Mouse (Mus musculus) embryonic facial prominence, embryonic 11.5 days (tissue): ENCODE results near the gene Cluh. TPM values are rescaled to one million over a fixed set of nuclear protein-coding genes. Genes with fewer than 3 reads are reported as not detected.

Source experiments
- ATAC-seq: fragments of 200-750 bp; cut with Nextera tagmentation; replicated peaks from 2 replicates; pipeline ENCODE4 v1.8.0; 2017; ENCODE audit warnings: low read depth; ENCODE audit not compliant: insufficient number of reproducible peaks, low FRiP score, low TSS enrichment
- DNase-seq: peaks from one replicate; pipeline ENCODE4 v3.0.0-alpha.2; 2015; ENCODE audit warnings: low spot score
- H3K27ac ChIP-seq: fragments of 300-500 bp; sonication (generic); replicated peaks from 2 replicates; pipeline ENCODE4 v1.5.1; 2014; ENCODE audit warnings: mild to moderate bottlenecking, low read depth, low read length, control low read depth
- H3K27me3 ChIP-seq: fragments of 300-500 bp; sonication (generic); 2 replicates; pipeline ENCODE4 v1.6.1; 2014; ENCODE audit warnings: mild to moderate bottlenecking, low read length, moderate library complexity, mixed read lengths; ENCODE audit not compliant: control insufficient read depth, insufficient read depth
- H3K36me3 ChIP-seq: fragments of 300-500 bp; sonication (generic); replicated peaks from 2 replicates; pipeline ENCODE4 v1.6.1; 2014; ENCODE audit warnings: low read depth, mild to moderate bottlenecking, low read length, moderate library complexity, mixed read lengths; ENCODE audit not compliant: control insufficient read depth, insufficient read depth
- H3K4me1 ChIP-seq: fragments of 300-500 bp; sonication (generic); 2 replicates; pipeline ENCODE4 v1.6.1; 2014; ENCODE audit warnings: low read length, mixed read lengths; ENCODE audit not compliant: control insufficient read depth, insufficient read depth
- H3K4me2 ChIP-seq: fragments of 300-500 bp; sonication (generic); 2 replicates; pipeline ENCODE4 v1.6.1; 2014; ENCODE audit warnings: low read depth, mild to moderate bottlenecking, control low read depth, low read length, moderate library complexity
- H3K4me3 ChIP-seq: fragments of 300-500 bp; sonication (generic); 2 replicates; pipeline ENCODE4 v1.5.1; 2014; ENCODE audit warnings: low read depth, low read length, control low read depth
- H3K9ac ChIP-seq: fragments of 300-500 bp; sonication (generic); replicated peaks from 2 replicates; pipeline ENCODE4 v1.6.1; 2014; ENCODE audit warnings: mild to moderate bottlenecking, control low read depth, low read length
- H3K9me3 ChIP-seq: fragments of 300-500 bp; sonication (generic); replicated peaks from 2 replicates; pipeline ENCODE4 v1.6.1; 2016; ENCODE audit warnings: mild to moderate bottlenecking, low read length, inconsistent platforms, mixed read lengths; ENCODE audit not compliant: control insufficient read depth
- WGBS: fragments of 180-500 bp; shearing (Covaris S2); extraction: QIAGEN DNeasy Blood & Tissue Kit; methylation state at CpG from one replicate; pipeline ENCODE4 v1.1.7; 2014; 5-methylcytosine and 5-hydroxymethylcytosine counted together
- polyA plus RNA-seq: library from polyadenylated mRNA; unstranded; fragments of >200 nt; fragmentation: Nextera tagmentation; extraction: Ambion mirVana; gene quantifications from 2 replicates; pipeline ENCODE4 v1.2.1, GENCODE M21; 2014

Cluh gene
- polyA plus RNA-seq, 1 experiment from 2014 or later: 11.2 TPM

DNA sequence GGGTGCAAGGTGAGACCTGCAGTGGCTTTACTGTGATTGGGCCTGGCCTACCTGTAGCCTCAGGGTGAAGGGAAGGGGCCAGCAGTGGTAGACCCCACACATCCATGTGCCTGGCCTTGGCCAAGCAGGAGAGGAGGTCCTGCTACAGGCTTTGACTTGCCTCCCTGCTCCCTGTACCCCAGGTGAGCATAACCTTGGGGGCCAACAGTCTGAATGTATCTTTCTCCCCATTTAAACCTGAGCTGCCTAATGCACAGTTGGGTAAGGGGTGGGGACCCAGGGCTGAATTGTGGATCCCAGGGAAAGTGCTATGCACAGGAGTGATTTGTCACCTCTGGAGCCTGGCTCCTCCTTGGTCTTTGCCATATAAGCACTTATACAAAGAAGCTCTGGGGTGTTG, 20.9 kb downstream of the Cluh start:
- no peaks in the 10 kb centered on the region for H3K9me3 ChIP-seq
- H3K4me3 ChIP-seq: no peak overlapping the region
- H3K9ac ChIP-seq: no peak overlapping the region
- H3K4me2 ChIP-seq: no peak overlapping the region
- no peak overlapping the region for H3K27ac ChIP-seq
- H3K4me1 ChIP-seq: no peaks in the 10 kb centered on the region
- peaks cover 4% of the 10 kb centered on the region for H3K36me3 ChIP-seq
- no peaks in the 10 kb centered on the region for H3K27me3 ChIP-seq
- ATAC-seq (no peak), DNase-seq (no peak)

DNA sequence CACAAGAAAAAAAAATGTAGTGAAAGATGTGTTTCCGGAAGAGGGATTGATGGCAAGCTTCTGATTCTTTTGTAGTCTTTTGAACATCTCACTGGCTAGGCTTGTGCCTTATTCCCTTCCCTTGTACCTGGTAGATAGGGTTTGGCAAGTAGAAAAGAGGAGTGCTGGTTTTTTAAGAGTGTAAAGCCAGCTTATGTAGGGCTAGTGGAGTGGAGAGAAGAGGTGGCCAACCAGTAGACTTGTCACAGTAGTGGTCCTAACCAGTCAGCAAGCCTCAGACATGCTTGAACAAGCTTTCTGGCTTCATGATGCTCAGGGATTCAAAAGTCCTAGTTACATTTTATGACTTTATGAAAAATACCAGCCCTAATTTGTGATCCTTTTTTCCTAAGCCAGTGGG, 21.7 kb downstream of the Cluh start:
- H3K4me1 ChIP-seq: no peaks in the 10 kb centered on the region
- no peak overlapping the region for H3K27ac ChIP-seq
- no peak for ATAC-seq
- H3K4me3 ChIP-seq: no peak overlapping the region
- no peaks in the 10 kb centered on the region for H3K9me3 ChIP-seq
- H3K4me2 ChIP-seq: no peak overlapping the region
- H3K9ac ChIP-seq: no peak overlapping the region
- peaks cover 4% of the 10 kb centered on the region for H3K36me3 ChIP-seq
- no peaks in the 10 kb centered on the region for H3K27me3 ChIP-seq
- no peak for DNase-seq
- WGBS: 90% methylated on average over 1 of the region's 1 CpGs

DNA sequence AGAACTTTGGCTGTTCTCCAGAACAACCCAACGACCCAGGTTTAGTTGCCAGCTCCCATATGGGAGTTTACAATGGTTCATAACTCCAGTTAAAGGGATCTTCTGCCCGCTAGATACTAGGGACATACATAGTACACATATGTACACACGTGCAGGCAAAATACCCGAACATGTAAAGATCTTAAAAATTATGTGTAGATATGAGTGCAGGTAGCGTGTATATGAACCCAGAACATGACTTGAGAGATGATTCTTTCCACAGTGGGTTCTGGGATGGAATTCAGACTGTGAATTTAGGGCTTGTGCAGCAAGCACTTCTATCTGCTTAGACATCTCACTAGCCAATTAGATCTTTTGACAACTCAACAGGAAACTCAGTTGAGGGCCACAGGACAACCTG, 22.5 kb downstream of the Cluh start:
- Histone ChIP-seq H3K4me3 (no peak overlapping the region), H3K4me1 (no peaks in the 10 kb centered on the region), H3K9ac (no peak overlapping the region), H3K27ac (no peak overlapping the region), H3K4me2 (no peak overlapping the region), H3K9me3 (no peaks in the 10 kb centered on the region), H3K27me3 (no peaks in the 10 kb centered on the region), H3K36me3 (peaks cover 4% of the 10 kb centered on the region)
- DNase-seq (no peak), ATAC-seq (no peak)
- 93% methylated on average over 5 of the region's 5 CpGs for WGBS

DNA sequence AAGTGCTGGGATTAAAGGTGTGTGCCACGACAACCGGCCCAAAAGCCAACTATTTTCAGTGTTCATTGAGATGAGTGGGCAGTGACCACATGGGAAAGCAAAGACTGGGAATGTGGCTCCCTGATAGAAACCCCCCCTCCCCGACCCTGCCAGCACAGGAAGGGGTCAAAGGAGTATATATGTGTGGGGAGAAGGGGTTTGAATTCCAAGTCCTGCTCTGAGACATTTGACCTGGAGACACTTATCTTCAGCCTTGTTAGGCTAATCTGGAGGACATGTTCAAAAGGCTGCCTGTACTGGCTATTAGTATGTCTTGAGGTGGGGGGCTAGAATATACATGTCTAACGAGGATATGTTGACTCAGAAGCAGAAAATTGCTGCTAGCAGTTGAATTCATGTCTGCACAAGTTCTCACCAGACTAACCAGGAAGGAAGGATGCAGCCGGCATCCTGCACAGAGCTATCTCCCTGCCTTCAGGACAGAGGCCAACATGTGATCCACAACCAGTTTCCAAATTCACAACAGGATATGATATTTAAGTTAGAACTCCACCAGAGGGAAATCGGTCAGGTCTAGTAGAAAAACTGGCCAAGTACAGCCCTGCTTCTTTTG, 23.7 kb downstream of the Cluh start:
- no peak overlapping the region for H3K4me2 ChIP-seq
- H3K27ac ChIP-seq: no peak overlapping the region
- H3K4me1 ChIP-seq: no peaks in the 10 kb centered on the region
- DNase-seq (peak; percentile 9), ATAC-seq (no peak)
- no peak overlapping the region for H3K9ac ChIP-seq
- H3K9me3 ChIP-seq: no peaks in the 10 kb centered on the region
- WGBS: 79% methylated on average over 6 of the region's 6 CpGs
- H3K4me3 ChIP-seq: no peak overlapping the region
- no peaks in the 10 kb centered on the region for H3K27me3 ChIP-seq
- H3K36me3 ChIP-seq: peaks cover under 1% of the 10 kb centered on the region

DNA sequence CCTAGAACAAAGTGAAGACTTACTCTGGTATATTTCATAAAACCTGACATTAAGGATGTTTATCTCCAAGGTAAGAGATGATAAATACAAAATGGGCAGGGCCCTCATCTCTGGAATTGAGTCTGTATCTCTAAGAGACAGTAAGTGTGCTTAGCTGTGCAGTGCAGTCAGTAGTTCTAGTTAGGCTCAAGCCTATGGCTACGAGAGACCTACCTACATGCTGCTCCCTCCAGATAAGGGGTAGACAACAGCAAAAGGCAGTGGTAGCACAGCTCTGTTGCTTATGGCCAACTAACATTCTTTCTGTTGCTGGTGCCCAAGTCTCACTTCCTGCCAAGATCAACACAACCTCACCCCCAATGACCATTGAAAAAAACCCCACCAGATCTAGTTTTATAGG, 24.3 kb downstream of the Cluh start:
- no peaks in the 10 kb centered on the region for H3K4me1 ChIP-seq
- WGBS: 86% methylated on average over 1 of the region's 1 CpGs
- no peak overlapping the region for H3K4me3 ChIP-seq
- no peak for ATAC-seq
- no peak overlapping the region for H3K9ac ChIP-seq
- no peaks in the 10 kb centered on the region for H3K27me3 ChIP-seq
- DNase-seq: no peak
- no peaks in the 10 kb centered on the region for H3K9me3 ChIP-seq
- H3K27ac ChIP-seq: no peak overlapping the region
- peaks cover 5% of the 10 kb centered on the region for H3K36me3 ChIP-seq
- H3K4me2 ChIP-seq: no peak overlapping the region

DNA sequence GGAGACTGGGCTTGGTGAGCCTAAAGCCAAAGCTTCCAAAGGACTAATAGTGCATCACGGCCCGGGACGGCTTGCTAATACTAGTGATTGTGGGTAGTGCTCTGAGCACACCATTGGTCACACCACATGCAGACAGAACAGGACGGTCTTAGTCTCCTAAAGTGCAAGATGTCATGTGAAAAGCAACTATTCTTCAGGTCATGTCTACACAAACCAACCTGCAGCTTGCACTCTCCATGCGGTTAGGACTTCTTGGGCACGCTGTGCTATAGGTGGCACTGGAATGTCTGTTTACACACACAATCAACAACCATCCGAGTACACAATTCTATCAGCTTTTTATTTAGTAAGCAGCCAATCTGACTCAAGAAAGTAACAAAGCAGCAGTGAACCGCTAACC, 25.4 kb downstream of the Cluh start:
- Histone ChIP-seq H3K4me1 (no peaks in the 10 kb centered on the region), H3K27me3 (no peaks in the 10 kb centered on the region), H3K9ac (no peak overlapping the region), H3K4me2 (no peak overlapping the region), H3K4me3 (no peak overlapping the region), H3K36me3 (peaks cover 7% of the 10 kb centered on the region), H3K9me3 (no peaks in the 10 kb centered on the region), H3K27ac (no peak overlapping the region)
- ATAC-seq (no peak), DNase-seq (no peak)
- WGBS: 95% methylated on average over 8 of the region's 8 CpGs

DNA sequence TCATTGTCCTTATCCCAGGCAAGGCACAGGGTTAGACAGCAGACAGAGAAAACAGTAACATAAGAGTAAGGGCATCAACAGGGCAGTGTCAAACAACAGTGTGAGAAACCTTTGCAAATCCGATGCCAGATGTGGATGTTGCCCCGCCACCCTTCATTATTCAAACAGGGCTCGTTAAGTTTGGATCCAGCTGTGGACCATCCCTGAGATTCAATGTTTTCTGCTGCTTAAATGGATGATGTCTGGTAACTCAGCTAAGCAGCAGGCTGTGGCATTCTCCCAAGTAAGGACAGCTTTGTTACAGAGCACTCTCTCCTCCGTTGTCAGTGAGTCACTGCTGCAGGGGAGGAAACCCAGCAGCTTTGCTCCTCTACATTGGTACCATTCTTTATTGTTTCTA, 25.9 kb downstream of the Cluh start:
- ATAC-seq: no peak
- Histone ChIP-seq H3K9me3 (no peaks in the 10 kb centered on the region), H3K27ac (no peak overlapping the region), H3K4me3 (no peak overlapping the region), H3K27me3 (no peaks in the 10 kb centered on the region), H3K4me1 (no peaks in the 10 kb centered on the region), H3K4me2 (no peak overlapping the region), H3K36me3 (peaks cover 7% of the 10 kb centered on the region), H3K9ac (no peak overlapping the region)
- 92% methylated on average over 4 of the region's 4 CpGs for WGBS
- no peak for DNase-seq

DNA sequence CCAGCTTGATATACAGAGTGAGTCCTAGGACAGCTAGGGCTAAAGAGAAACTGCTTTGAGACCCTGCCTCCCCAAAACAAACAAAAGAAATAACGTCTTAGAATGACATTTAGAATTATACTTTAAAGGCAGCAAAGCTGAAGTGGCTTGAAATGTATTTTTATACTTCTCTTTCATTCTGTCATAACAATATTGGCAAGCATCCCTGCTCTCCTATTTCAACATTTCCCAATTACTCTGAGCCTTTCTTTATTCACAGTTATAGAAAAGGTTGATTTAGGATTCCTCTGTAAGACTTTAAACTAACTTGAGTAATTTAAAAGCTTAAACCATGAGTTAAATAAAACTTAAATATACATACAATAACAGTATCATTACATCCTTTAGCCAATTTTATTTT, 42.9 kb downstream of the Cluh start:
- Histone ChIP-seq H3K4me2 (no peak overlapping the region), H3K4me1 (no peaks in the 10 kb centered on the region), H3K9ac (no peak overlapping the region), H3K36me3 (peaks cover 1% of the 10 kb centered on the region; the same call in 1 of the 2 replicates), H3K27me3 (no peaks in the 10 kb centered on the region), H3K27ac (no peak overlapping the region), H3K9me3 (no peaks in the 10 kb centered on the region), H3K4me3 (no peak overlapping the region)
- no peak for ATAC-seq
- no peak for DNase-seq
- 84% methylated on average over 1 of the region's 1 CpGs for WGBS
